Mouse (Mus musculus): ENCODE data around the gene Sh2d4b. TPM values are rescaled to one million over a fixed set of nuclear protein-coding genes. Genes with fewer than 3 reads are reported as not detected.
A peak's percentile ranks its signal among the peaks of the same experiment; 100 is the strongest.

The Sh2d4b gene
- total and polyA plus RNA-seq, 2 experiments from 2014 or later = 0.74 to 3.0 TPM

DNA sequence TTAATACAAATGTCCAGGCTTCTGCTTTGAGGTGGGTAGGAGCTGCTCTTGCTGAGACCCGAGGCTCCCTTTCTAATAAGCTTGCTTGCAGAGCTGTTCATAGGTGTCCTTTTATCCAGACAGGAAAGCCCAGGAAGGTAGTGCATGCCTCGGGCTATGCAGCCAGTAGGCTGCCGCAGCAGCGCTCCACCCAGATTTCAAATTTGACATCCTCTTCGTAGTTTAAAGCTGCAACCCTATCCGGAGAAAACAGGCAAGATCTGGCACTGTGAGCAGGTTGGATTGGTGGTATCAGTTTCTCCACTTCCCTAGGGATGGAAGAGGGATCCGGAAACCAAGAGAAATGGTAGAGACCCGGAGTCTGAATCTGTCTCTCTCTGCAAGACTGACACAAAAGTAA lies 818 bp upstream of the Sh2d4b start:
- no peak for ATAC-seq (ENCODE audit: low FRiP score)
- H3K4me2 ChIP-seq (ENCODE audit: low read depth, low read length, poor library complexity, severe bottlenecking) = no peak overlapping the region
- 68% methylated on average over 8 of the region's 8 CpGs for WGBS

DNA sequence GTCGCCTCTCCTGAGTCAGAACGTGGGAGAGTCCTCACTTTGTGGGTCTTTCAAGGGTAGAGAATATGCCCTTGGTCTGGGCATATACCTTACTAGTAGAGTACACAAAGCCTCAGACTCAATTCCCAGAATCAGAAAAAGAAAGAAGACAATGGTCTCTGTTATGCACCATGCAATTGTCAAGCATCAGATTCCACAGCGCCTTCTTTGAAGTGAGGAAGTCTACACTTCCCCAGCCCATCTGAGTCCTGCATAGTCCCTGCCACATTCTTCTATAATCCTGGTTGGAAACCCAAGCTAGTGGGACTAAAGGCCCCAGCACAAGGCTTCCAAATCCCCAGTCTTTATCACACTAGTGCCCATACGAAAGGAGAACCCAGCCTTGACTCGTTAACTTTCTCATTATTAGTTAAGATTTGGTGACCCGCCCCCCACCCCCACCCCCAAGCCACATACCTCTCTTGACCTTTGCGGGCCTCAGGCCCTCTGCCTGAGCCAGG lies 690 bp downstream of the Sh2d4b start:
- ATAC-seq (ENCODE audit: low FRiP score) = no peak
- Histone ChIP-seq H3K9me3 (ENCODE audit: low read length) (no peaks in the 10 kb centered on the region), H3K27ac (ENCODE audit: low read depth, low read length) (no peak overlapping the region), H3K36me3 (ENCODE audit: insufficient read depth, low read length) (no peaks in the 10 kb centered on the region), H3K27me3 (ENCODE audit: insufficient read depth, low read length) (no peaks in the 10 kb centered on the region), H3K4me3 (ENCODE audit: low read depth, low read length) (no peak overlapping the region), H3K9ac (replicated peaks; ENCODE audit: low read length, poor library complexity, severe bottlenecking) (no peak overlapping the region), H3K4me1 (ENCODE audit: insufficient read depth, low read length) (no peaks in the 10 kb centered on the region), H3K4me2 (ENCODE audit: low read depth, low read length, poor library complexity, severe bottlenecking) (no peak overlapping the region)
- 87% methylated on average over 7 of the region's 7 CpGs for WGBS
- no peak for DNase-seq (ENCODE audit: low spot score)
- no peak for TF ChIP-seq CTCF (IDR thresholded peaks at IDR 0.05)

More for the DNA sequence above, 818 bp upstream of the Sh2d4b start:
- no peak overlapping the region for H3K9ac ChIP-seq (replicated peaks; ENCODE audit: low read length, poor library complexity, severe bottlenecking)
- H3K36me3 ChIP-seq (ENCODE audit: insufficient read depth, low read length) = no peaks in the 10 kb centered on the region
- no peaks in the 10 kb centered on the region for H3K4me1 ChIP-seq (ENCODE audit: insufficient read depth, low read length)
- no peak overlapping the region for H3K4me3 ChIP-seq (ENCODE audit: low read depth, low read length)
- TF ChIP-seq CTCF (IDR thresholded peaks at IDR 0.05) = no peak
- no peaks in the 10 kb centered on the region for H3K27me3 ChIP-seq (ENCODE audit: insufficient read depth, low read length)
- DNase-seq (ENCODE audit: low spot score) = no peak
- H3K9me3 ChIP-seq (ENCODE audit: low read length) = no peaks in the 10 kb centered on the region
- no peak overlapping the region for H3K27ac ChIP-seq (ENCODE audit: low read depth, low read length)

DNA sequence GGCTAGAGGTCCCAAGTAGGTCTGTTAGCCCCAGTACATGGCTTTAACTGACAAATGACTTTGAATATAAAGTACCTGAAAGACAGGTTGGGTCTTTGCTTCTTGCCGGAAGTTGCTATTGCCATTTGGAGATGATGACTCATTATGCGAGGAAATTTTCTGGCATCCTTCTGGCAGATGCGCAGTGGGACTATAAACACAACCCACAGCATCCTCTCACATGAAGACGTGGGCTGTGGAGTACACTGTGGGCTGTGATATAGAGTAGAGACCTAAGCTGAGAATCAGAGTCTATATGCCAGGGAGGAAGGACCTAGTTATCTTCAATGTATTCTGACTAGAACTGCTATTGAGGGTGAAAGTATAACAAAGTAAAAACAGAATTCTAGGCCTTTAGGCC lies 1.6 kb downstream of the Sh2d4b start:
- no peak for TF ChIP-seq CTCF (IDR thresholded peaks at IDR 0.05)
- Histone ChIP-seq H3K27me3 (ENCODE audit: insufficient read depth, low read length) (no peaks in the 10 kb centered on the region), H3K4me3 (ENCODE audit: low read depth, low read length) (no peak overlapping the region), H3K9me3 (ENCODE audit: low read length) (no peaks in the 10 kb centered on the region), H3K4me2 (ENCODE audit: low read depth, low read length, poor library complexity, severe bottlenecking) (no peak overlapping the region), H3K36me3 (ENCODE audit: insufficient read depth, low read length) (no peaks in the 10 kb centered on the region), H3K4me1 (ENCODE audit: insufficient read depth, low read length) (no peaks in the 10 kb centered on the region), H3K9ac (replicated peaks; ENCODE audit: low read length, poor library complexity, severe bottlenecking) (no peak overlapping the region), H3K27ac (ENCODE audit: low read depth, low read length) (no peak overlapping the region)
- DNase-seq (ENCODE audit: low spot score) (no peak), ATAC-seq (ENCODE audit: low FRiP score) (no peak)
- WGBS = 98% methylated on average over 4 of the region's 4 CpGs

DNA sequence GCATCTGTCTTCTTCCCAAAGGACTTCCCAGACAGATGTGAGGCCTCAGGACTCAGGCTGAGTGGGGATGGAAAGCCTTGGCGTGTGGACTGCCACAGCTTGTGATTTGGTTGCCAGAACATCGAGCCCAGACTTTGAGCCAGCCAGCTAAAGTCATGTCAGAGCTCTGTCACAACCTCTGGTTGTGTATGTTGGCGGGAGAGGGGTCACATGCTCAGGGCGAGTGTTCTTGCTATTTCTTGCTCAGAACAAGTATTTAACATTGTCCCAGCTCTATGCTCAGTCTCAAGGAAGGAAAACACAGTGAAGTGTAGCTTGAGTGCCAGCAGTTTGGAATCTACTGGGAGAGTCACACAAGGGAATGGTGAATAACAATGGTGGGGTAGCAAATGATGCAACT lies 3.4 kb downstream of the Sh2d4b start:
- H3K4me2 ChIP-seq (ENCODE audit: low read depth, low read length, poor library complexity, severe bottlenecking) = no peak overlapping the region
- no peaks in the 10 kb centered on the region for H3K9me3 ChIP-seq (ENCODE audit: low read length)
- H3K36me3 ChIP-seq (ENCODE audit: insufficient read depth, low read length) = no peaks in the 10 kb centered on the region
- WGBS = 70% methylated on average over 4 of the region's 4 CpGs
- H3K27ac ChIP-seq (ENCODE audit: low read depth, low read length) = no peak overlapping the region
- no peaks in the 10 kb centered on the region for H3K4me1 ChIP-seq (ENCODE audit: insufficient read depth, low read length)
- TF ChIP-seq CTCF (IDR thresholded peaks at IDR 0.05) = no peak
- ATAC-seq (ENCODE audit: low FRiP score) = no peak
- H3K4me3 ChIP-seq (ENCODE audit: low read depth, low read length) = no peak overlapping the region
- H3K27me3 ChIP-seq (ENCODE audit: insufficient read depth, low read length) = no peaks in the 10 kb centered on the region
- DNase-seq (ENCODE audit: low spot score) = no peak
- H3K9ac ChIP-seq (replicated peaks; ENCODE audit: low read length, poor library complexity, severe bottlenecking) = no peak overlapping the region

DNA sequence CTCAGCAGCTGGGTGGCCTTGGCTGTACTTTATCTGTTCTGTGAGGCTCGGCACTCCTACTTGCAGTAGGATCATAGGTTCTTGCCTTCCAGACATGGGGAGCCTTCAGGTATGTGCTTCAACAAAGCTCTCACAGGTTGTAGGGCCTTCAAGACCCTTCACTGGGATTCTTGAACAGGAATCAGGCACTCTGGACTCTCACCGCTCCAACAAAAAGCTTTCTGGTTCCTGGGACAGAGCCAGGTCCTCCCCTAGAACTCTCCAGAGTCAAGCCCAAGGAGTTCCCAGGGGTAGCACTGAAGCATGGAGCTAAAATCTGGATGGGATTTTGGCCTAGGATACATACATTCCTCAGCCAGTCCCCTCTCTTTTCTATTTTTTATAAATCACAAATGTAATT lies 3.9 kb downstream of the Sh2d4b start:
- no peaks in the 10 kb centered on the region for H3K9me3 ChIP-seq (ENCODE audit: low read length)
- no peak overlapping the region for H3K9ac ChIP-seq (replicated peaks; ENCODE audit: low read length, poor library complexity, severe bottlenecking)
- no peak overlapping the region for H3K4me3 ChIP-seq (ENCODE audit: low read depth, low read length)
- H3K4me2 ChIP-seq (ENCODE audit: low read depth, low read length, poor library complexity, severe bottlenecking) = no peak overlapping the region
- no peak for TF ChIP-seq CTCF (IDR thresholded peaks at IDR 0.05)
- 94% methylated on average over 2 of the region's 2 CpGs for WGBS
- H3K27me3 ChIP-seq (ENCODE audit: insufficient read depth, low read length) = no peaks in the 10 kb centered on the region
- no peaks in the 10 kb centered on the region for H3K36me3 ChIP-seq (ENCODE audit: insufficient read depth, low read length)
- ATAC-seq (ENCODE audit: low FRiP score) = no peak
- DNase-seq (ENCODE audit: low spot score) = no peak
- H3K4me1 ChIP-seq (ENCODE audit: insufficient read depth, low read length) = no peaks in the 10 kb centered on the region
- no peak overlapping the region for H3K27ac ChIP-seq (ENCODE audit: low read depth, low read length)

DNA sequence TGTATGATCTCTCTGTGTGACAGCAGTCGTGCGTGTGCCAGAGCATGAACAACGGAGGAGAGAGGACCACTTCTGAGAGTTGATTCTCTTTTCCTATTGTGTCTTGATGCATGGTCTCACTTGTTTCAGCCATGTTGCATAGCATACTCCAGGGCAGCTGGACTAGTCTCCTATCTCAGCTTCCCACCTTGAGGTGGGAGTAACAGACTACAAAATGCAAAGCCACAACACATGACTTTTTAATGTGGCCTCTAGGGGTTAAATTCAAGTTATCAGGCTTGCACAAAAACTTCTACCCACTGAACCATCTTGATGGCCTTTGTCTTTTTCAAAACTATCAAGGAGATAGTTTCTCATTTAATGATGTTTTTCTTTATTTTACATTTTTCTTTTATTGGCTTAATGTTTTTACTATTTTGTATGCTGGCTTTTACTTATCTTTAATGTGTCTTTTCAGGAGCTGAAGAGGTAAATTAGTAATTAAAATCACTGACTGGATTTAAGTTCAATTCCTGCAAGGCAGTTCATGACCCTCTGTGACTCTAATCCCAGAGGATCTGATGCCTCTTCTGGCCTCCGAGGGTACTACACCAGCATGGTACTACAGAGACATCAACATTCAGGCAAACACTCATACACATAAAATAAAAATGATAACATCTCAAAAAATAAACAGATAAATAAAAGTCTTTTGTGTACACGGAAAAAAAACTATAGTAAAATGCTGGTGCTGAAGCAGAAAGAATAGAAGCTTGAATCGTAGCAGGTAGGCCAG lies 6.5 kb downstream of the Sh2d4b start:
- no peak overlapping the region for H3K4me3 ChIP-seq (ENCODE audit: low read depth, low read length)
- TF ChIP-seq CTCF (IDR thresholded peaks at IDR 0.05) = peak; percentile 59
- no peaks in the 10 kb centered on the region for H3K4me1 ChIP-seq (ENCODE audit: insufficient read depth, low read length)
- no peaks in the 10 kb centered on the region for H3K27me3 ChIP-seq (ENCODE audit: insufficient read depth, low read length)
- no peak overlapping the region for H3K9ac ChIP-seq (replicated peaks; ENCODE audit: low read length, poor library complexity, severe bottlenecking)
- no peaks in the 10 kb centered on the region for H3K9me3 ChIP-seq (ENCODE audit: low read length)
- DNase-seq (ENCODE audit: low spot score) (no peak), ATAC-seq (ENCODE audit: low FRiP score) (no peak)
- H3K27ac ChIP-seq (ENCODE audit: low read depth, low read length) = no peak overlapping the region
- 81% methylated on average over 6 of the region's 6 CpGs for WGBS
- H3K36me3 ChIP-seq (ENCODE audit: insufficient read depth, low read length) = no peaks in the 10 kb centered on the region
- H3K4me2 ChIP-seq (ENCODE audit: low read depth, low read length, poor library complexity, severe bottlenecking) = no peak overlapping the region

Measured in midbrain, postnatal 0 days (tissue).